ENCODE assay signal across 8 mouse cellular contexts in genomic region chr2:27079649-27080048, GRCm38 (mm10). TPM values are rescaled to one million over a fixed set of nuclear protein-coding genes. Genes with fewer than 3 reads are reported as not detected.
DNase-seq lines count a peak whose midpoint lies in the region; ATAC-seq lines count a peak whose summit lies in the region.
"Had no signal": no experiment of that assay in that cellular context is flagged by ENCODE, and none has a peak within 500 bp of the region (broad histone marks: within the 10 kb centered on the region; RNA-seq: fewer than 3 reads in every experiment).

No protein-coding gene starts in this region.

- ATAC-seq in neural tube, embryonic 14.5 days (ENCODE audit: low read depth) = peak; percentile 50; the same call in 1 of the 2 replicates
- no peak for ATAC-seq in megakaryocyte-erythroid progenitor cell, adult 5-6 weeks (replicated peaks; ENCODE audit: low FRiP score, low TSS enrichment, poor library complexity, severe bottlenecking)

- H3K9ac ChIP-seq in neural tube, embryonic 14.5 days (replicated peaks; ENCODE audit: low read depth, low read length) = no peak overlapping the region
- H3K9ac ChIP-seq: liver, embryonic 15.5 days had no signal

- peaks cover 18% of the 10 kb centered on the region; the same call in 1 of the 2 replicates for H3K27me3 ChIP-seq in limb, embryonic 10.5 days (ENCODE audit: low read depth, poor library complexity, severe bottlenecking)
- H3K27me3 ChIP-seq in neural tube, embryonic 14.5 days (ENCODE audit: control insufficient read depth, insufficient read depth, low read length) = no peaks in the 10 kb centered on the region

- H3K9me3 ChIP-seq in limb, embryonic 10.5 days (replicated peaks) = no peaks in the 10 kb centered on the region
- no peaks in the 10 kb centered on the region for H3K9me3 ChIP-seq in neural tube, embryonic 14.5 days (ENCODE audit: control insufficient read depth, low read length)
- H3K9me3 ChIP-seq: liver, embryonic 15.5 days had no signal

- H3K27ac ChIP-seq in limb, embryonic 10.5 days = peak overlapping the region; percentile 92
- peak overlapping the region; percentile 39; the same call in 1 of the 2 replicates for H3K27ac ChIP-seq in neural tube, embryonic 14.5 days (ENCODE audit: low read depth, low read length)
- H3K27ac ChIP-seq: liver, embryonic 15.5 days had no signal

- peaks cover 3% of the 10 kb centered on the region; the same call in 1 of the 2 replicates for H3K36me3 ChIP-seq in limb, embryonic 10.5 days
- H3K36me3 ChIP-seq in neural tube, embryonic 14.5 days (ENCODE audit: control insufficient read depth, insufficient read depth, low read length) = no peaks in the 10 kb centered on the region
- H3K36me3 ChIP-seq: liver, embryonic 15.5 days had no signal

- peak overlapping the region; percentile 14; the same call in 1 of the 2 replicates for H3K4me2 ChIP-seq in neural tube, embryonic 14.5 days (ENCODE audit: low read depth, low read length)
- H3K4me2 ChIP-seq: liver, embryonic 15.5 days had no signal

- WGBS in limb, embryonic 10.5 days = 57% methylated on average over 2 of the region's 2 CpGs
- WGBS in neural tube, embryonic 14.5 days = 59% methylated on average over 2 of the region's 2 CpGs

- DNase-seq in NIH3T3 (ENCODE audit: low read depth) = peak; percentile 72
- DNase-seq in embryo, embryonic 11.5 days (ENCODE audit: low read depth, low spot score) = peak; percentile 52
- peak; percentile 63 for DNase-seq in heart, postnatal 4 days
- DNase-seq in limb, embryonic 10.5 days (ENCODE audit: low spot score) = peak; percentile 80
- DNase-seq in thymus, postnatal 14 days = no peak

- H3K4me3 ChIP-seq in limb, embryonic 10.5 days = peak overlapping the region; percentile 42
- H3K4me3 ChIP-seq in neural tube, embryonic 14.5 days (ENCODE audit: low read depth, low read length) = no peak overlapping the region
- H3K4me3 ChIP-seq: liver, embryonic 15.5 days had no signal

- H3K4me1 ChIP-seq in limb, embryonic 10.5 days = peaks cover 76% of the 10 kb centered on the region
- H3K4me1 ChIP-seq in neural tube, embryonic 14.5 days (ENCODE audit: control insufficient read depth, insufficient read depth, low read length) = peaks cover 18% of the 10 kb centered on the region

RNA-seq across cellular contexts. Expression of gene Adamtsl2, which starts 0.5 kb away (rescaled TPM):
- total RNA-seq in heart, postnatal 4 days (2021) = 10 to 100 TPM; 10.6 to 11.4 TPM
- polyA plus RNA-seq in limb, embryonic 10.5 days (2016; fragmentation: Nextera tagmentation; extraction: Ambion mirVana) = 3.5 and 9.1 TPM in 2 replicates
- polyA plus RNA-seq in neural tube, embryonic 14.5 days (2014; fragmentation: Nextera tagmentation; extraction: Ambion mirVana) = 5.9 and 9.0 TPM in 2 replicates
- 1.2 TPM in 1 of 2 replicates, not detected in the other for total RNA-seq in megakaryocyte-erythroid progenitor cell, adult 5-6 weeks (2014; fragmentation: Nextera tagmentation)
- total RNA-seq in megakaryocyte-erythroid progenitor cell, adult 5-6 weeks (2017) = not detected in 2 replicates

RNA-seq across cellular contexts. Expression of gene Mymk, which starts 7.7 kb away (rescaled TPM):
- total RNA-seq in heart, postnatal 4 days (2021) = not detected
- polyA plus RNA-seq in limb, embryonic 10.5 days (2016; fragmentation: Nextera tagmentation; extraction: Ambion mirVana) = 0.16 and 1.5 TPM in 2 replicates
- 0.17 and 0.22 TPM in 2 replicates for polyA plus RNA-seq in neural tube, embryonic 14.5 days (2014; fragmentation: Nextera tagmentation; extraction: Ambion mirVana)
- total RNA-seq in megakaryocyte-erythroid progenitor cell, adult 5-6 weeks (2014; fragmentation: Nextera tagmentation) = not detected in 2 replicates
- total RNA-seq in megakaryocyte-erythroid progenitor cell, adult 5-6 weeks (2017) = not detected in 2 replicates

RNA-seq across cellular contexts. Expression of gene Slc2a6, which starts 51.9 kb away (rescaled TPM):
- under 1 TPM; 0.18 to 0.24 TPM for total RNA-seq in heart, postnatal 4 days (2021)
- 0.49 and 0.91 TPM in 2 replicates for polyA plus RNA-seq in limb, embryonic 10.5 days (2016; fragmentation: Nextera tagmentation; extraction: Ambion mirVana)
- 8.7 and 10.6 TPM in 2 replicates for polyA plus RNA-seq in neural tube, embryonic 14.5 days (2014; fragmentation: Nextera tagmentation; extraction: Ambion mirVana)
- total RNA-seq in megakaryocyte-erythroid progenitor cell, adult 5-6 weeks (2014; fragmentation: Nextera tagmentation) = 0.62 TPM in 1 of 2 replicates, not detected in the other
- total RNA-seq in megakaryocyte-erythroid progenitor cell, adult 5-6 weeks (2017) = 0.05 and 1.0 TPM in 2 replicates

Comparison
In these comparisons a context has a peak if more than half of its experiments do, and no peak if none do; other contexts are left out.
1. RNA of gene Adamtsl2, which starts 0.5 kb away (total RNA-seq): 10.6 to 11.4 TPM in heart, postnatal 4 days; 1.2 TPM in megakaryocyte-erythroid progenitor cell, adult 5-6 weeks; every median in the first group is over 4 times any median in the second.